20 mouse cellular contexts compared by ENCODE assay signal in genomic region chr12:3345038-3345437, GRCm38 (mm10). TPM values are rescaled to one million over a fixed set of nuclear protein-coding genes. Genes with fewer than 3 reads are reported as not detected.
DNase-seq lines count a peak whose midpoint lies in the region; ATAC-seq lines count a peak whose summit lies in the region.
"Had no signal": no experiment of that assay in that cellular context is flagged by ENCODE, and none has a peak within 500 bp of the region (broad histone marks: within the 10 kb centered on the region; RNA-seq: fewer than 3 reads in every experiment).

No protein-coding gene starts in this region.

- H3K4me3 ChIP-seq in macrophage (ENCODE audit: inconsistent target), result no peak overlapping the region
- H3K4me3 ChIP-seq: embryonic facial prominence, embryonic 10.5 days; embryonic facial prominence, embryonic 12.5 days; forebrain, embryonic 13.5 days; forebrain, embryonic 15.5 days had no signal

- WGBS in macrophage (ENCODE audit: missing documents), result 76% methylated on average over 5 of the region's 5 CpGs

- H3K27ac ChIP-seq in macrophage, result 0 out of 2 replicates have a peak overlapping the region, but pooled peaks have one; percentile 8
- H3K27ac ChIP-seq: embryonic facial prominence, embryonic 10.5 days; embryonic facial prominence, embryonic 12.5 days; forebrain, embryonic 13.5 days; forebrain, embryonic 15.5 days had no signal

- peaks cover 14% of the 10 kb centered on the region; the same call in 1 of the 2 replicates for H3K79me2 ChIP-seq in macrophage (ENCODE audit: inconsistent target)

- DNase-seq in 3T3-L1 (ENCODE audit: low read depth, low spot score) (peak; percentile 90), NIH3T3 (ENCODE audit: low read depth) (peak; percentile 80)
- no peak for DNase-seq in ovary, adult 18-20 months (ENCODE audit: low spot score)
- DNase-seq in right cerebral cortex, postnatal 4 days, result no peak
- DNase-seq: adrenal gland, adult 8-10 months; adrenal gland, postnatal 14 days; cerebellum, adult 11-12 months; cerebellum, adult 2 months; cerebellum, adult 9-10 months; cerebellum, postnatal 10 days; cerebellum, postnatal 25 days; forebrain, postnatal 0 days had no signal

- no peak for ATAC-seq in frontal cortex, adult (ENCODE audit: low TSS enrichment)
- ATAC-seq: CD4-positive, CD25-positive, alpha-beta regulatory T cell, adult 4 months; forebrain, embryonic 13.5 days; forebrain, embryonic 15.5 days; forebrain, postnatal 0 days had no signal

- H3K36me3 ChIP-seq in macrophage (ENCODE audit: inconsistent target), result no peaks in the 10 kb centered on the region
- H3K36me3 ChIP-seq: embryonic facial prominence, embryonic 10.5 days; embryonic facial prominence, embryonic 12.5 days; forebrain, embryonic 15.5 days; G1E had no signal

RNA-seq across cellular contexts. Expression of gene Kif3c, which starts 19.9 kb away (rescaled TPM):
- 100 to 1,000 TPM in 6 of 26 experiments, 10 to 100 TPM in 17, 1 to 10 TPM in 3; 7.0 to 251 (median 56.0) TPM for total RNA-seq in macrophage (2018; cell fraction: chromatin; rRNA removed)
- 10 to 100 TPM in 14 of 26 experiments, 1 to 10 TPM in 12; 8.8 to 42.4 (median 15.7) TPM for total RNA-seq in macrophage (2018; cell fraction: cytosol; rRNA removed)
- 100 to 1,000 TPM in 1 of 26 experiments, 10 to 100 TPM in 22, 1 to 10 TPM in 3; 6.1 to 117 (median 44.0) TPM for total RNA-seq in macrophage (2018; cell fraction: nucleus; rRNA removed)
- 3.7 to 7.5 TPM (median 5.0 TPM) in 3 replicates for polyA plus RNA-seq in macrophage (2018)

RNA-seq across cellular contexts. Expression of gene Rab10, which starts 35.3 kb away (rescaled TPM):
- 100 to 1,000 TPM in 5 of 26 experiments, 10 to 100 TPM in 21; 17.3 to 133 (median 55.5) TPM for total RNA-seq in macrophage (2018; cell fraction: chromatin; rRNA removed)
- total RNA-seq in macrophage (2018; cell fraction: cytosol; rRNA removed), result 100 to 1,000 TPM; 110 to 277 (median 170) TPM
- total RNA-seq in macrophage (2018; cell fraction: nucleus; rRNA removed), result 100 to 1,000 TPM in 16 of 26 experiments, 10 to 100 TPM in 10; 56.5 to 254 (median 127) TPM
- polyA plus RNA-seq in macrophage (2018), result 95.3 to 163 TPM (median 111 TPM) in 3 replicates

Comparison
In these comparisons a context has a peak if more than half of its experiments do, and no peak if none do; other contexts are left out.
1. DNase-seq: peak in 3T3-L1 (single experiment) and NIH3T3 (single experiment); none in ovary, adult 18-20 months (single experiment) and right cerebral cortex, postnatal 4 days (single experiment).